Mouse (Mus musculus) CD4-positive, CD25-positive, alpha-beta regulatory T cell, adult 9 weeks (primary cell): Measurements from ENCODE around the gene Il1r2. TPM values are rescaled to one million over a fixed set of nuclear protein-coding genes. Genes with fewer than 3 reads are reported as not detected.

Source experiments
- polyA plus RNA-seq: library from polyadenylated mRNA; unstranded; fragments of 100-300 nt; shearing (Covaris generic); gene quantifications from one replicate; pipeline ENCODE4 v1.2.1, GENCODE M21; 2017

The Il1r2 gene
- 55.5 TPM for polyA plus RNA-seq

GRCm38 (mm10) chr1:40073779-40074178 is at the start of gene Il1r2:
Il1r2 (plus strand) TSS chr1:40074079.

Other genes with a start within 250 kb of the Il1r2 start
- gene Map4k4, start 173.2 kb upstream of the Il1r2 start, polyA plus RNA-seq, result 14.4 TPM
- gene Il1r1, start 151.0 kb downstream of the Il1r2 start, polyA plus RNA-seq, result 1.2 TPM